Mouse (Mus musculus): ENCODE results near the gene Hus1b. TPM values are rescaled to one million over a fixed set of nuclear protein-coding genes. Genes with fewer than 3 reads are reported as not detected.

Gene Hus1b
- total RNA-seq, 2 experiments from 2014 or later: 0.35 to 0.56 TPM

- no peak for DNase-seq (ENCODE audit: low spot score in 2 of 2)
Observed at GRCm38 (mm10) chr13:30949181-30949580, 1.6 kb upstream of the Hus1b start.

DNA sequence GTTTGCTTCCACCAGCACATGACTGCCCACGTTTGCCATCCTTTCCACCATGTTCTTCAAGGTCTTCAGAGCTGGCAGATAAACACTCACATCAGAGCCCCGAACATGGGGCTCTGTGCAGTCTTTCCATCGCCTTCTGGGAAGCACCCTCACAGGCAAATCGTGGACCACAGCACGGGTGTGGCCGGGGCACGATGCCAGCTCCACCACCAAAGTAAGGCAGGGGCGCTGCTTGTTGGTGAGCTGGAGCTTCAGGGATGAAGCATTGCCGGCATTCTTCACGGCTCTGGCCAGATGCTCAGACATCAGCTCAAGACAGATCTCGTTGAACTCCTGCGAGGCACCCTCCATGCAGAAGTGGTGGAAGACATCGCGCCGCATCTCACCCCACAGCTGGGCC, 430 bp downstream of the Hus1b start:
- DNase-seq (ENCODE audit: low spot score in 2 of 2): no peak

DNA sequence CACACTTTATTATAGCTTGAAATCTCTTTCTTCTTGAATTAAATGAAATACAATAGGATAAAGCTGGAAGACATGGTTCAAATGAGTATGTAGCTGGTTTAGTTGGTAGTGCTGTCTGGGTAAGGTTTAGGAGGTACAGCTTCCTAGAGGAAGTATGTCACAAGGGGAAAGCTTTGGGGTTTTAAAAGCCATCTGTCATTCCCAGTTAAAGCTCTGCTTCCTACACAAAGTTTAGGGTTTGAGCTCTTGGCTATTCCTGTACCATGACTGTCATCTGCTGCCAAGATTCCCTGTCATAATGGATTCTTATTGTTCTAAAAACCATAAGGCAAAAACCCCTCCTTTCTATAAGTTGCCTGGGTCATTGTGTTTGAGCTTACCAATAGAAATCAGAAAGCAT, 1.8 kb downstream of the Hus1b start:
- DNase-seq (ENCODE audit: low spot score in 2 of 2): no peak

GRCm38 (mm10) chr13:30932972-30933371, 14.6 kb downstream of the Hus1b start:
- no peak for DNase-seq (ENCODE audit: low spot score in 2 of 2)

DNA sequence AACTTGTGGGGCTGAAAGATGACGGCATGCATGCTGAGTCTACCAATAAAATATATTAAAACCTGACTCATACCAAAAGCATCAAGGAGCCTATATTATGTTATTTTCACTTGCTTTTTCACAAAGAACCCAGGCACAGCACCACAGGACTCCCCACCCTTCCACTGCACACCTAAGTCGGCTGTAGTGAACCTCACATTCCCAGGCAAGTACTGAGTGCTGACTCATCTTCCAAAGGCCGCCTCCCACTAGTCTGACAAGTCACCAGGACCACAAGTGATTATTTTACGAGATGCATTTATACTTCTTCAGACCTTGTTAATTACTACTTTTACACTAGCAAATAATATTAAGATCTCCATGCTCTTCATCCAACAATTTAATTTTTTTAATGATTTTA, 15.9 kb downstream of the Hus1b start:
- DNase-seq (ENCODE audit: low spot score in 2 of 2): no peak

GRCm38 (mm10) chr13:30929119-30929518, 18.4 kb downstream of the Hus1b start:
- DNase-seq (ENCODE audit: low spot score in 2 of 2): no peak

DNA sequence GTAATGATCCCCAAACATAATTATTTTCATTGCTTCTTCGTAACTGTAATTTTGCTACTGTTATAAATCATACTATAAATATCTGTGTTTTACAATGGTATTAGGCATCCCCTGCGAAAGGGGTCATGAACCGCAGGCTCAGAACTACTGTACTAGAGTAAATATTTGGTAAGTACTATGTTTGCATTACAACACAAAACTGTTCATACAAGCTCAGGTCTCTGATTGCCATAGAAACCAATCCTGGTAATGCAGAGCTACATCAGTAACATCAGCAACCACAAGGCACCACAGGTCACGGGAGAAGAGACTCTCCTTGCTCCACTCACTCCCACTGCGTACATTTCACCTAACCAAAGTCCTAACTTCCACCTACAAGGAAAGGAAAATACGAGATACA, 23.3 kb downstream of the Hus1b start:
- no peak for DNase-seq (ENCODE audit: low spot score in 2 of 2)

DNA sequence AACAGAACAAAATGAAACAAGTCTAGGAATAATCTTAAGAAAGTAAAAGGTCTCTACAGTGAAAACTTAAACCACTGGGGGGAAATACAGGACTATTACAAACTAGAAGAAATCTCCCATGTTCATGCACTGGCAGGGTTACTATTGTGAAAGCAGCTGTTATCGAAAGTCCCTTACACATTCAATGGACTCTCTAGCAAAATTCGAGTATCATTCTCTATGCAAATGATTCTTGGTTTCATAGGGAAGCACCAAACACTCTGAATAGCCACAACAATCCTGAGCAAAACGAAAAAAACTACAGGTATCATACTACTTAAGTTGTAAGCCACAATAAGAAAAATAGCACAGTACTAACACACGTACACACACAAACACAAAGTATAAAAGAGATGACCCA, 25.6 kb downstream of the Hus1b start:
- DNase-seq (ENCODE audit: low spot score in 2 of 2): no peak

DNA sequence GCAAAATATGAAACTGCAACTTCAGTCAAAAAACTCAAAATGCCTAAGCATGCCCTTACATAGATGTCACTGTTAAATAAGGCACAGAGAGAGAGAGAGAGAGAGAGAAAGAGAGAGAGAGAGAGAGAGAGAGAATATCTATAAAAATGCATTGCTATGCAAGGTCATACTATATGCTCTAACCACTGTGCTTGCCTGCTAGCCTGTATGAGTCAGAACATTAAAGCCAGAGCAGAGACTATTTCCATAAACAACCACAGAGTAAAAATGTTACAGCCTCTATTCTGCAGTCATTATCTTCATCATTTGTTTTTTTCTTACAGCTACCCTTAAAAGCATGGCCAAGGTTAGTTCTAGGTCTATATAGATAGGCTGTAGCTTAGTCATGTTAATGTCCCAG, 33.8 kb downstream of the Hus1b start:
- DNase-seq (ENCODE audit: low spot score in 2 of 2): no peak

GRCm38 (mm10) chr13:30913028-30913427, 34.5 kb downstream of the Hus1b start:
- peak in 1 of 2 experiments; percentile 16 for DNase-seq (ENCODE audit: low spot score in 2 of 2)

GRCm38 (mm10) chr13:30911931-30912625, 35.5 kb downstream of the Hus1b start:
- DNase-seq (ENCODE audit: low spot score in 2 of 2): no peak

- no peak for DNase-seq (ENCODE audit: low spot score in 2 of 2)
Observed at GRCm38 (mm10) chr13:30910889-30911288, 36.7 kb downstream of the Hus1b start.

GRCm38 (mm10) chr13:30902286-30902685, 45.3 kb downstream of the Hus1b start:
- no peak for DNase-seq (ENCODE audit: low spot score in 2 of 2)

DNA sequence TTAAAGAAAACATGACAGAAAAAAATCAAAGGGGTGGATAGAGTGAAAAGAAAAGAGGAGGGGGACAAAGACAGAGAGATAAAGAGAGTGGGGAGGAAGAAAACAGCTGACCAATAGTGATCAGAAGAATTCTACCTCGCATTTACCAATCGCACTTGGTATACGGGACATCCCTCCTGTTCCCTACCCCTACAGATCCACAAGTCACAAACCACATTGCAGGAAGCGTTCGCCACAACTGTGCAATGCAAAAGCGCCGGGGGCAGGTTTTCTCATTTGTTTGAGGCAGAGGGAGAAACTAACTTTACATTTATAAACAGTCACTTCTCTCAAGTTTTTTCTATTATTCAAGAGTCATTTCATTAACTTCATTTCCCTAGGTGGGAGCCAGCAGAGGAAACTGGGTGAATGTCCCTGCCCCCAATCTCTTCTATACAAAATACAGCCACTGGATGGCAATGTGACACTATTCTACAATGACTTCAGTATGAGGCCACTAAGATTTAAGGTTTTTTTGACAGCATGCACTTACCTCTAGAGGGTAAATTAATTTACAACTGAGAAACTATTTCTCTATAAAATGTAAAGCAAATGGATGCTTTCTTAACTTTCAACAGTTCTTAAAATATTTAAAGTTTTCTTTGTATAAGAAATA, 46.0 kb downstream of the Hus1b start:
- peak in 1 of 2 experiments; percentile 30 for DNase-seq (ENCODE audit: low spot score in 2 of 2)

Other genes starting within 250 kb of the Hus1b start
- under 1 TPM; 0.22 to 0.43 TPM for gene Irf4, start 198.5 kb downstream of the Hus1b start, total RNA-seq (2021)
- gene Exoc2, start 26.3 kb upstream of the Hus1b start, total RNA-seq (2021): 10 to 100 TPM; 34.7 to 37.3 TPM
- not detected for gene Gm5447, start 26.4 kb upstream of the Hus1b start, total RNA-seq (2021)